Mouse (Mus musculus) midbrain, embryonic 14.5 days (tissue): ENCODE measurements around the gene Anxa1. TPM values are rescaled to one million over a fixed set of nuclear protein-coding genes. Genes with fewer than 3 reads are reported as not detected.

Experiments
- ATAC-seq: fragments of 200-750 bp; cut with Nextera tagmentation; 2 replicates; pipeline ENCODE4 v1.8.0; 2017; ENCODE audit warnings: moderate number of reproducible peaks, moderate library complexity; ENCODE audit not compliant: low FRiP score, low TSS enrichment
- DNase-seq: peaks from one replicate; pipeline ENCODE4 v3.0.0-alpha.2; 2015
- H3K27ac ChIP-seq: fragments of 300-500 bp; sonication (generic); replicated peaks from 2 replicates; pipeline ENCODE4 v1.5.1; 2014; ENCODE audit warnings: mild to moderate bottlenecking, low read depth, low read length, moderate library complexity
- H3K27me3 ChIP-seq: fragments of 300-500 bp; sonication (generic); 2 replicates; pipeline ENCODE4 v1.6.1; 2014; ENCODE audit warnings: low read length, control low read depth, mixed read lengths; ENCODE audit not compliant: control insufficient read depth, insufficient read depth
- H3K36me3 ChIP-seq: fragments of 300-500 bp; sonication (generic); 2 replicates; pipeline ENCODE4 v1.6.1; 2014; ENCODE audit warnings: low read length, control low read depth; ENCODE audit not compliant: control insufficient read depth, insufficient read depth
- H3K4me1 ChIP-seq: fragments of 300-500 bp; sonication (generic); 2 replicates; pipeline ENCODE4 v1.6.1; 2014; ENCODE audit warnings: mild to moderate bottlenecking, antibody characterized with exemption, low read length, control low read depth; ENCODE audit not compliant: control insufficient read depth, insufficient read depth
- H3K4me2 ChIP-seq: fragments of 300-500 bp; sonication (generic); 2 replicates; pipeline ENCODE4 v1.6.1; 2014; ENCODE audit warnings: mild to moderate bottlenecking, low read length, moderate library complexity
- H3K4me3 ChIP-seq: fragments of 300-500 bp; sonication (generic); replicated peaks from 2 replicates; pipeline ENCODE4 v1.5.1; 2014; ENCODE audit warnings: low read depth, low read length
- H3K9ac ChIP-seq: fragments of 300-500 bp; sonication (generic); replicated peaks from 2 replicates; pipeline ENCODE4 v1.6.1; 2014; ENCODE audit warnings: mild to moderate bottlenecking, low read length, moderate library complexity
- H3K9me3 ChIP-seq: fragments of 300-500 bp; sonication (generic); 2 replicates; pipeline ENCODE4 v1.6.1; 2016; ENCODE audit warnings: low read length, control low read depth, mixed read lengths; ENCODE audit not compliant: control insufficient read depth
- WGBS: fragments of 180-500 bp; shearing (Covaris S2); extraction: QIAGEN DNeasy Blood & Tissue Kit; methylation state at CpG from one replicate; pipeline ENCODE4 v1.1.7; 2014; 5-methylcytosine and 5-hydroxymethylcytosine counted together
- polyA plus RNA-seq: library from polyadenylated mRNA; unstranded; fragments of >200 nt; fragmentation: Nextera tagmentation; extraction: Ambion mirVana; gene quantifications from 2 replicates; pipeline ENCODE4 v1.2.1, GENCODE M21; 2014

Anxa1 gene
- polyA plus RNA-seq, 1 experiment from 2014 or later: 5.6 TPM

- H3K36me3 ChIP-seq: no peaks in the 10 kb centered on the region
- no peak overlapping the region for H3K4me2 ChIP-seq
- ATAC-seq (no peak), DNase-seq (no peak)
- 93% methylated on average over 13 of the region's 13 CpGs for WGBS
- no peaks in the 10 kb centered on the region for H3K9me3 ChIP-seq
- no peak overlapping the region for H3K9ac ChIP-seq
- H3K4me3 ChIP-seq: no peak overlapping the region
- H3K4me1 ChIP-seq: no peaks in the 10 kb centered on the region
- no peaks in the 10 kb centered on the region for H3K27me3 ChIP-seq
- no peak overlapping the region for H3K27ac ChIP-seq
Observed at GRCm38 (mm10) chr19:20364931-20365330, 25.8 kb downstream of the Anxa1 start.

- no peaks in the 10 kb centered on the region for H3K27me3 ChIP-seq
- H3K36me3 ChIP-seq: no peaks in the 10 kb centered on the region
- H3K4me3 ChIP-seq: no peak overlapping the region
- H3K27ac ChIP-seq: no peak overlapping the region
- no peak overlapping the region for H3K9ac ChIP-seq
- WGBS: 72% methylated on average over 10 of the region's 10 CpGs
- H3K9me3 ChIP-seq: no peaks in the 10 kb centered on the region
- H3K4me1 ChIP-seq: no peaks in the 10 kb centered on the region
- DNase-seq (no peak), ATAC-seq (no peak)
- no peak overlapping the region for H3K4me2 ChIP-seq
Observed at GRCm38 (mm10) chr19:20363221-20363620, 27.5 kb downstream of the Anxa1 start.

GRCm38 (mm10) chr19:20361917-20362577 is 28.7 kb downstream of the Anxa1 start:
- no peaks in the 10 kb centered on the region for H3K4me1 ChIP-seq
- H3K4me2 ChIP-seq: no peak overlapping the region
- ATAC-seq (peak; percentile 62; the same call in 1 of the 2 replicates), DNase-seq (peak; percentile 81)
- no peak overlapping the region for H3K27ac ChIP-seq
- no peak overlapping the region for H3K4me3 ChIP-seq
- WGBS: 52% methylated on average over 2 of the region's 2 CpGs
- H3K36me3 ChIP-seq: no peaks in the 10 kb centered on the region
- H3K27me3 ChIP-seq: no peaks in the 10 kb centered on the region
- H3K9ac ChIP-seq: no peak overlapping the region
- H3K9me3 ChIP-seq: no peaks in the 10 kb centered on the region

- Histone ChIP-seq H3K9me3 (no peaks in the 10 kb centered on the region), H3K9ac (no peak overlapping the region), H3K36me3 (no peaks in the 10 kb centered on the region), H3K27me3 (no peaks in the 10 kb centered on the region), H3K4me2 (no peak overlapping the region), H3K27ac (no peak overlapping the region), H3K4me3 (no peak overlapping the region), H3K4me1 (no peaks in the 10 kb centered on the region)
- DNase-seq (no peak), ATAC-seq (no peak)
- 87% methylated on average over 5 of the region's 5 CpGs for WGBS
Observed at GRCm38 (mm10) chr19:20358679-20359078, 32.1 kb downstream of the Anxa1 start.

- H3K36me3 ChIP-seq: no peaks in the 10 kb centered on the region
- H3K4me3 ChIP-seq: no peak overlapping the region
- ATAC-seq (peak; percentile 74), DNase-seq (peak; percentile 90)
- H3K9ac ChIP-seq: no peak overlapping the region
- H3K4me2 ChIP-seq: no peak overlapping the region
- 0 out of 2 replicates have a peak, but pooled peaks cover 5% of the 10 kb centered on the region for H3K4me1 ChIP-seq
- H3K27ac ChIP-seq: no peak overlapping the region
- no peaks in the 10 kb centered on the region for H3K9me3 ChIP-seq
- 15% methylated on average over 8 of the region's 8 CpGs for WGBS
- H3K27me3 ChIP-seq: no peaks in the 10 kb centered on the region
Observed at GRCm38 (mm10) chr19:20345317-20345917, 45.3 kb downstream of the Anxa1 start.

- H3K9me3 ChIP-seq: no peaks in the 10 kb centered on the region
- ATAC-seq (peak; percentile 85), DNase-seq (peak; percentile 93)
- 0 out of 2 replicates have a peak, but pooled peaks cover 5% of the 10 kb centered on the region for H3K4me1 ChIP-seq
- H3K4me2 ChIP-seq: peak overlapping the region; percentile 32
- no peak overlapping the region for H3K4me3 ChIP-seq
- H3K27me3 ChIP-seq: no peaks in the 10 kb centered on the region
- peak overlapping the region; percentile 17; the same call in 1 of the 2 replicates for H3K9ac ChIP-seq
- peak overlapping the region; percentile 47 for H3K27ac ChIP-seq
- H3K36me3 ChIP-seq: no peaks in the 10 kb centered on the region
- WGBS: 22% methylated on average over 11 of the region's 11 CpGs
Observed at GRCm38 (mm10) chr19:20344511-20345316, 46.0 kb downstream of the Anxa1 start.

GRCm38 (mm10) chr19:20344052-20344451 is 46.7 kb downstream of the Anxa1 start:
- no peaks in the 10 kb centered on the region for H3K36me3 ChIP-seq
- no peak overlapping the region for H3K4me3 ChIP-seq
- H3K9ac ChIP-seq: 0 out of 2 replicates have a peak overlapping the region, but pooled peaks have one; percentile 17
- H3K4me1 ChIP-seq: 0 out of 2 replicates have a peak, but pooled peaks cover 5% of the 10 kb centered on the region
- WGBS: 61% methylated on average over 10 of the region's 10 CpGs
- H3K27me3 ChIP-seq: no peaks in the 10 kb centered on the region
- H3K9me3 ChIP-seq: no peaks in the 10 kb centered on the region
- no peak for ATAC-seq
- H3K27ac ChIP-seq: peak overlapping the region; percentile 47
- DNase-seq: peak; percentile 20
- peak overlapping the region; percentile 32 for H3K4me2 ChIP-seq
